Mouse (Mus musculus): ENCODE measurements around the gene Anxa4.

DNA sequence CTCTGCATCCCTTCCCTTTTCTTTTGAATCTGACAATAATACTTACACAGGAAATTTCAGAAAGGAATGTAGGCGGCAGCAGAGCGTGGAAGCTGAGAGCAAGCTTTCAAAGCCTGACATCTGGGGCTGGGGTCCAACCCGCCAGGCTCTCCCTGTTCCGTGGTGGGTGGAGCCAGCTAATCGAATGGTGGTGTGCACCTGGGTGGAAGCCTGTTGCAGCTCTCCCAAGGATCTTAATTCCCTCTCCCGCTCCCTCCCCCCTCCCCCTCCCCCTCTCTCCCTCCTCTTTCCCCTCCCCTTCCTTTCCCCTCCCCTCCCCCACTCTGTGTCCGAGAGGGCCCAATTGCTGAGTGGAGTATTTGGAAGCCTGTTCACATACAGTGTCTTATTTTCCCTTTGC is 22.1 kb upstream of the Anxa4 start:
- TF ChIP-seq POLR2A (IDR thresholded peaks at IDR 0.05; ENCODE audit: borderline replicate concordance, extremely low read depth, insufficient read depth, insufficient read length, poor library complexity, severe bottlenecking) (no peak), CTCF (IDR thresholded peaks at IDR 0.05; ENCODE audit: borderline replicate concordance, extremely low read depth, insufficient read depth, insufficient read length) (no peak)
